Mouse (Mus musculus) ES-Bruce4 (cell line): ENCODE measurements around the gene Gjc1. TPM values are rescaled to one million over a fixed set of nuclear protein-coding genes. Genes with fewer than 3 reads are reported as not detected.
A peak's percentile ranks its signal among the peaks of the same experiment; 100 is the strongest.

ENCODE experiments used
- H3K27ac ChIP-seq: 2 replicates; pipeline ENCODE4 v1.5.1; 2012; ENCODE audit warnings: low read length, inconsistent platforms; ENCODE audit not compliant: insufficient read depth
- H3K27me3 ChIP-seq: 2 replicates; pipeline ENCODE4 v1.6.1; 2012; ENCODE audit warnings: mild to moderate bottlenecking, low read length, inconsistent platforms; ENCODE audit not compliant: control insufficient read depth, poor library complexity, insufficient read depth, severe bottlenecking
- H3K36me3 ChIP-seq: 2 replicates; pipeline ENCODE4 v1.6.1; 2012; ENCODE audit warnings: inconsistent platforms, mild to moderate bottlenecking, low read length, moderate library complexity; ENCODE audit not compliant: control insufficient read depth, poor library complexity, insufficient read depth, severe bottlenecking
- H3K4me1 ChIP-seq: one replicate; pipeline ENCODE4 v1.8.1; 2011; ENCODE audit warnings: low read length; ENCODE audit not compliant: control insufficient read depth, insufficient read depth
- H3K4me3 ChIP-seq: 2 replicates; pipeline ENCODE4 v1.5.1; 2011; ENCODE audit warnings: low read depth, mild to moderate bottlenecking, low read length
- H3K9ac ChIP-seq: 2 replicates; pipeline ENCODE4 v1.6.1; 2012; ENCODE audit warnings: low read depth, mild to moderate bottlenecking, inconsistent platforms; ENCODE audit not compliant: poor library complexity, severe bottlenecking
- H3K9me3 ChIP-seq: replicated peaks from 2 replicates; pipeline ENCODE4 v1.6.1; 2012; ENCODE audit warnings: mild to moderate bottlenecking, low read length, inconsistent platforms; ENCODE audit not compliant: control insufficient read depth, poor library complexity, insufficient read depth, severe bottlenecking
- CTCF ChIP-seq: IDR thresholded peaks from one replicate; pipeline ENCODE4 v1.8.1; 2011; ENCODE audit warnings: low read depth, low read length
- EP300 ChIP-seq: IDR thresholded peaks from 2 replicates; pipeline ENCODE4 v1.6.1; 2011; ENCODE audit warnings: low read depth, low read length; ENCODE audit not compliant: insufficient read depth
- POLR2A ChIP-seq: IDR thresholded peaks from one replicate; pipeline ENCODE4 v1.8.1; 2011; ENCODE audit warnings: low read length; ENCODE audit not compliant: insufficient read depth
- polyA plus RNA-seq: library from polyadenylated mRNA; stranded (reverse); fragments of >200 nt; gene quantifications from 2 replicates; pipeline ENCODE4 v1.2.4, GENCODE M21; 2011; ENCODE audit warnings: low read depth; ENCODE audit not compliant: missing spikeins, insufficient read depth, insufficient read length

Gjc1 gene
- polyA plus RNA-seq, 1 experiment: 71.0 TPM

- TF ChIP-seq CTCF (no peak), POLR2A (no peak), EP300 (no peak)
- Histone ChIP-seq H3K36me3 (no peaks in the 10 kb centered on the region), H3K4me1 (peaks cover 3% of the 10 kb centered on the region), H3K27me3 (no peaks in the 10 kb centered on the region), H3K4me3 (no peak overlapping the region), H3K27ac (no peak overlapping the region), H3K9me3 (no peaks in the 10 kb centered on the region), H3K9ac (no peak overlapping the region)
Observed at GRCm38 (mm10) chr11:102821231-102821630, 1.7 kb upstream of the Gjc1 start.

GRCm38 (mm10) chr11:102820432-102820831, 932 bp upstream of the Gjc1 start:
- H3K4me3 ChIP-seq: no peak overlapping the region

DNA sequence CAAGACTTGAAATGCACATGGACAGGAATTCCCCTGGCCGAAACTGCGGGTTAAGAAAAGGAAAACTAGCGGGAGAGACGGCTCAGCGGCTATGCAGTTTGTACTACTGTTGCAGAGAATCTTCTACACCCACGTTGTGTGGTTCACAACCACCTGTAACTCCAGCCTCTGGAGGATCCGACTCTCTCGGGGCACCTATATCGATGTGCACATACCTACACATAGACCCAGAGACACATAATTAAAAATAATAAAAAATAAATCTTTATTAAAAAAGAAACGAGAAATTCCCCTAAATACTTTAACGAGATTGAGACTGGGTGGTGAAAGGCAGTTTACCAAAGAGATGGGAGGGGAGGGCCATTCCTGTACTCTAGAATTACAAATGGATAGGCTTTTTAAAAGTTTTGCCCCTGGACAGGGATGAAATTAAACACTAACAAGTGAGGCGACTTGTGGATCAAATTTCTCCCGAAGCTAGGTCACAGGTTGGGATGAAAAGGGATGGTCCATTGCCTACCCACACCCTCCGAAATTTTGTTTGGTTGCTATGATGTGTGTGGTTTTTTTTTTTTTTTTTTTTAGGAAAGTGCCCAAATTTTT, 384 bp upstream of the Gjc1 start:
- peak overlapping the region; percentile 100 for H3K9ac ChIP-seq
- no peaks in the 10 kb centered on the region for H3K36me3 ChIP-seq
- no peaks in the 10 kb centered on the region for H3K9me3 ChIP-seq
- peak overlapping the region; percentile 57 for H3K4me3 ChIP-seq
- peak overlapping the region; percentile 84 for H3K27ac ChIP-seq
- no peaks in the 10 kb centered on the region for H3K27me3 ChIP-seq
- no peak for TF ChIP-seq CTCF
- no peak for TF ChIP-seq POLR2A
- TF ChIP-seq EP300: no peak
- peaks cover 3% of the 10 kb centered on the region for H3K4me1 ChIP-seq

More at GRCm38 (mm10) chr11:102820432-102820831, 932 bp upstream of the Gjc1 start:
- H3K9me3 ChIP-seq: no peaks in the 10 kb centered on the region
- H3K36me3 ChIP-seq: no peaks in the 10 kb centered on the region
- peak overlapping the region; percentile 97 for H3K27ac ChIP-seq
- peak; percentile 19 for TF ChIP-seq POLR2A
- TF ChIP-seq EP300: peak; percentile 97
- TF ChIP-seq CTCF: no peak
- H3K4me1 ChIP-seq: peaks cover 3% of the 10 kb centered on the region
- no peaks in the 10 kb centered on the region for H3K27me3 ChIP-seq
- H3K9ac ChIP-seq: no peak overlapping the region

- H3K27me3 ChIP-seq: no peaks in the 10 kb centered on the region
- no peaks in the 10 kb centered on the region for H3K9me3 ChIP-seq
- peak overlapping the region; percentile 100 for H3K9ac ChIP-seq
- no peaks in the 10 kb centered on the region for H3K36me3 ChIP-seq
- H3K4me3 ChIP-seq: peak overlapping the region; percentile 65
- peak overlapping the region; percentile 71 for H3K27ac ChIP-seq
- H3K4me1 ChIP-seq: peaks cover 3% of the 10 kb centered on the region
- TF ChIP-seq POLR2A (no peak), EP300 (no peak), CTCF (no peak)
Observed at GRCm38 (mm10) chr11:102818121-102819020, 1.1 kb downstream of the Gjc1 start.

DNA sequence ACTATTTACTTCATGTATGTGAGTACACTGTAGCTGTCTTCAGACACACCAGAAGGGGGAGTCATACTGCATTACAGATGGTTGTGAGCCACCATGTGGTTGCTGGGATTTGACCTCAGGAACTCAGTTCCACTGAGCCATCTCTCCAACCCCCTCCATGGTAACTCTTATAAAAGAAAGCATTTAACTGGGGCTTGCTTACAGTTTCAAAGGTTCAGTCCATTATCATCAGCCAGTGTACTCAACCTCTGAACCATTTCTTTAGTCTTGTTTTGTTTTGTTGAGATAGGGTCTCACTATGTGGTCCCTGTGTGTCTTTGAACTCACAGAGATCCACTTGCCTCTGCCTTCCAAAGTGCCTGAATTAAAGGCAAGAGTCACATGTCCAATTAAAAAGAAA, 4.6 kb downstream of the Gjc1 start:
- H3K36me3 ChIP-seq: peaks cover 4% of the 10 kb centered on the region; the same call in 1 of the 2 replicates
- no peaks in the 10 kb centered on the region for H3K9me3 ChIP-seq
- H3K4me1 ChIP-seq: no peaks in the 10 kb centered on the region
- H3K27me3 ChIP-seq: no peaks in the 10 kb centered on the region
- H3K4me3 ChIP-seq: no peak overlapping the region
- H3K9ac ChIP-seq: no peak overlapping the region
- no peak for TF ChIP-seq CTCF
- TF ChIP-seq EP300: no peak
- no peak for TF ChIP-seq POLR2A
- no peak overlapping the region for H3K27ac ChIP-seq
